ENCODE assay signal across 10 mouse cellular contexts in genomic region chr7:80766861-80767312, GRCm38 (mm10). TPM values are rescaled to one million over a fixed set of nuclear protein-coding genes. Genes with fewer than 3 reads are reported as not detected.
DNase-seq lines count a peak whose midpoint lies in the region; ATAC-seq and TF ChIP-seq lines count a peak whose summit lies in the region.
"Had no signal": no experiment of that assay in that cellular context is flagged by ENCODE, and none has a peak within 500 bp of the region (broad histone marks: within the 10 kb centered on the region; RNA-seq: fewer than 3 reads in every experiment).

No protein-coding gene starts in this region.

- H3K27me3 ChIP-seq in kidney, embryonic 14.5 days (ENCODE audit: control insufficient read depth, insufficient read depth, low read length), result no peaks in the 10 kb centered on the region
- H3K27me3 ChIP-seq: lung, embryonic 15.5 days had no signal

- no peak overlapping the region for H3K4me3 ChIP-seq in kidney, embryonic 14.5 days (ENCODE audit: low read length)
- H3K4me3 ChIP-seq in layer of hippocampus, adult 2 months, result no peak overlapping the region; the same call in 1 of the 2 replicates
- H3K4me3 ChIP-seq: lung, embryonic 15.5 days had no signal

- WGBS in kidney, embryonic 14.5 days, result 84% methylated on average over 11 of the region's 11 CpGs

- H3K9ac ChIP-seq in kidney, embryonic 14.5 days (ENCODE audit: low read depth, low read length), result no peak overlapping the region
- H3K9ac ChIP-seq: lung, embryonic 15.5 days had no signal

- no peak; the same call in 1 of the 2 replicates for TF ChIP-seq CTCF in layer of hippocampus, adult 2 months (conservative IDR thresholded peaks at IDR 0.05)

- no peak for DNase-seq in kidney, adult 9 months
- DNase-seq in cerebellum, adult 9-10 months, result peak; percentile 51
- DNase-seq in layer of hippocampus, adult 2 months (ENCODE audit: low spot score in 2 of 2), result peak; percentile 41 to 78
- peak; percentile 51 for DNase-seq in right cerebral cortex, postnatal 14 days
- no peak for DNase-seq in ovary, adult 18-20 months (ENCODE audit: low spot score)
- DNase-seq in adipocyte (ENCODE audit: low spot score), result no peak
- no peak for DNase-seq in thymus, postnatal 0 days (ENCODE audit: low spot score)
- DNase-seq: kidney, postnatal 25 days had no signal

- no peak overlapping the region for H3K27ac ChIP-seq in kidney, embryonic 14.5 days (ENCODE audit: low read depth, low read length)
- H3K27ac ChIP-seq in layer of hippocampus, adult 2 months, result peak overlapping the region; percentile 81
- H3K27ac ChIP-seq: lung, embryonic 15.5 days had no signal

- H3K4me2 ChIP-seq in kidney, embryonic 14.5 days (replicated peaks; ENCODE audit: low read depth, low read length), result no peak overlapping the region
- H3K4me2 ChIP-seq: lung, embryonic 15.5 days had no signal

- ATAC-seq in kidney, embryonic 14.5 days (ENCODE audit: low FRiP score, low TSS enrichment), result 0 out of 2 replicates have a peak, but pooled peaks have one; percentile 36

- H3K36me3 ChIP-seq in kidney, embryonic 14.5 days (ENCODE audit: control insufficient read depth, insufficient read depth, low read length), result peaks cover 36% of the 10 kb centered on the region

- H3K9me3 ChIP-seq in kidney, embryonic 14.5 days (ENCODE audit: control insufficient read depth, low read length), result no peaks in the 10 kb centered on the region
- H3K9me3 ChIP-seq: lung, embryonic 15.5 days had no signal

- peaks cover 11% of the 10 kb centered on the region for H3K4me1 ChIP-seq in kidney, embryonic 14.5 days (ENCODE audit: control insufficient read depth, insufficient read depth, low read length)

RNA-seq across cellular contexts. Expression of gene Iqgap1, which starts 58.9 kb away (rescaled TPM):
- polyA plus RNA-seq in kidney, embryonic 14.5 days (2014; fragmentation: Nextera tagmentation; extraction: Ambion mirVana), result 61.0 and 110 TPM in 2 replicates
- 10 to 100 TPM; 19.4 to 21.6 TPM for total RNA-seq in layer of hippocampus, adult 2 months (2021)
- polyA plus RNA-seq in thymus, postnatal 0 days (2015; fragmentation: Nextera tagmentation; extraction: Ambion mirVana), result 87.5 and 104 TPM in 2 replicates

Comparison
In these comparisons a context has a peak if more than half of its experiments do, and no peak if none do; other contexts are left out.
1. DNase-seq: peak in cerebellum, adult 9-10 months (single experiment), layer of hippocampus, adult 2 months (2 of 2) and right cerebral cortex, postnatal 14 days (single experiment); none in kidney, adult 9 months (single experiment), ovary, adult 18-20 months (single experiment), adipocyte (single experiment) and thymus, postnatal 0 days (single experiment).